Comparison of ENCODE assay signal across 8 mouse cellular contexts in the genomic region with DNA sequence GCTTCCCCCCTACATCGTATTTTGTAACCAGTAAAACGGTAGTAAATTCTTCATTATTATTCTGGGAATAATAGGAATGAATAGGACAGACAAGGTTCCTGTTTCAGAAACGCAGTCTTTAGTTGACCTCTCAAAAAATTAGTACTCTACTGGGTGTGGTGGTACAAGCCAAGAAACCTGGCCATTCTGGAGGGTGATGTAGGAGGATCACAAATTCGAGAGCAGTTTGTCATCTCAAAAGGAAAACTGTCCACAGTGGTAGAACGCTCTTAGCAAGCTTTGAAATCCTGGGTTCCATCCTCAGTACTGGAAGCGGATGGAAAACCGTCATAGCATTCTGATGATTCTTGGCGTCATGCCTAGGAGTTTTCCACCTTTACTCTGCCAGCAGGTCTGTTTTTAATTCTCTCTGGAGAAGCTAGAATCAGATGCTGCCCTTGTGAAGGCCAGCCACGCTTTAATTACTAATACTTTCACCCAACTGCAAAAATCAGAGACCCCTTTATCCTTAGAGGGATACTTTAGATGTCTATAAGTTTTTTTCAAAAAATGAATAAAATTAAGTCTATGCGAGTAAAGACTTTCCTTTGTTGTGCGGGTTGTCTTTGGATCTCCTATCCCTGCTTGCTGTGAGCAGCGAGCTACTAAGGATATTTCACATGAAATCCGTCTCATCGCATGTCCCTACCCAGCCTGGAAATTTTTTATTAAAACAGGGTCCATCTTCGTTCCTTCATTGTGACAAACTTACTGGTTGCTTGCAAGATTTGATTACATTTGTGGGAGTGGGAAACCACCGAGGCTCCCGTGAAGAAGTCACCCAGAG. TPM values are rescaled to one million over a fixed set of nuclear protein-coding genes. Genes with fewer than 3 reads are reported as not detected.
DNase-seq lines count a peak whose midpoint lies in the region; ATAC-seq and TF ChIP-seq lines count a peak whose summit lies in the region.

No protein-coding gene starts in this region.

- H3K36me3 ChIP-seq in embryonic facial prominence, embryonic 15.5 days: peaks cover 2% of the 10 kb centered on the region; the same call in 1 of the 2 replicates
- no peaks in the 10 kb centered on the region for H3K36me3 ChIP-seq in heart, embryonic 11.5 days (ENCODE audit: control insufficient read depth, insufficient read depth, low read length)
- H3K36me3 ChIP-seq in kidney, embryonic 16.5 days (ENCODE audit: insufficient read depth, low read length): peaks cover under 1% of the 10 kb centered on the region; the same call in 1 of the 2 replicates
- no peaks in the 10 kb centered on the region for H3K36me3 ChIP-seq in liver, embryonic 14.5 days (replicated peaks; ENCODE audit: control insufficient read depth, insufficient read depth, low read depth)
- H3K36me3 ChIP-seq in stomach, embryonic 14.5 days (ENCODE audit: control insufficient read depth, insufficient read depth, low read length): peaks cover 4% of the 10 kb centered on the region

- peak; percentile 43 to 84 for DNase-seq in adrenal gland, adult (ENCODE audit: inconsistent age in 2 of 2, low spot score in 1 of 2)
- DNase-seq in adrenal gland, postnatal 25 days: no peak
- DNase-seq in MN1 (ENCODE audit: low spot score): peak; percentile 72
- DNase-seq in liver, embryonic 14.5 days (ENCODE audit: low read depth in 3 of 3, low spot score in 3 of 3): no peak

- peak overlapping the region; percentile 59 for H3K4me2 ChIP-seq in embryonic facial prominence, embryonic 15.5 days (replicated peaks)
- H3K4me2 ChIP-seq in heart, embryonic 11.5 days: peak overlapping the region; percentile 72
- peak overlapping the region; percentile 60 for H3K4me2 ChIP-seq in kidney, embryonic 16.5 days (replicated peaks; ENCODE audit: low read depth, low read length)
- H3K4me2 ChIP-seq in liver, embryonic 14.5 days (ENCODE audit: low read depth): peak overlapping the region; percentile 90
- peak overlapping the region; percentile 42 for H3K4me2 ChIP-seq in stomach, embryonic 14.5 days (replicated peaks; ENCODE audit: low read depth, low read length)

- peaks cover 12% of the 10 kb centered on the region; the same call in 1 of the 2 replicates for H3K4me1 ChIP-seq in embryonic facial prominence, embryonic 15.5 days
- H3K4me1 ChIP-seq in heart, embryonic 11.5 days (ENCODE audit: control insufficient read depth, insufficient read depth, low read length): peaks cover 10% of the 10 kb centered on the region
- H3K4me1 ChIP-seq in kidney, embryonic 16.5 days (ENCODE audit: insufficient read depth, low read length): peaks cover 21% of the 10 kb centered on the region
- H3K4me1 ChIP-seq in liver, embryonic 14.5 days (replicated peaks; ENCODE audit: control insufficient read depth in 2 of 2, insufficient read depth in 2 of 2, low read length in 1 of 2): peaks cover 4 to 12% of the 10 kb centered on the region in 2 experiments
- peaks cover 6% of the 10 kb centered on the region; the same call in 1 of the 2 replicates for H3K4me1 ChIP-seq in stomach, embryonic 14.5 days (ENCODE audit: control insufficient read depth, insufficient read depth, low read length)

- TF ChIP-seq EP300 in liver, embryonic 14.5 days (IDR thresholded peaks at IDR 0.05; ENCODE audit: low read depth): no peak; the same call in 1 of the 2 replicates

- no peak for TF ChIP-seq CTCF in liver, embryonic 14.5 days (IDR thresholded peaks at IDR 0.05; ENCODE audit: low read depth)

- H3K9me3 ChIP-seq in embryonic facial prominence, embryonic 15.5 days (replicated peaks): no peaks in the 10 kb centered on the region
- H3K9me3 ChIP-seq in heart, embryonic 11.5 days (replicated peaks; ENCODE audit: control insufficient read depth, low read length): no peaks in the 10 kb centered on the region
- H3K9me3 ChIP-seq in kidney, embryonic 16.5 days (ENCODE audit: low read length): no peaks in the 10 kb centered on the region
- H3K9me3 ChIP-seq in liver, embryonic 14.5 days (ENCODE audit: control insufficient read depth, low read length): no peaks in the 10 kb centered on the region
- H3K9me3 ChIP-seq in stomach, embryonic 14.5 days (ENCODE audit: control insufficient read depth, low read depth, low read length): no peaks in the 10 kb centered on the region

- no peaks in the 10 kb centered on the region for H3K27me3 ChIP-seq in embryonic facial prominence, embryonic 15.5 days
- H3K27me3 ChIP-seq in heart, embryonic 11.5 days (ENCODE audit: control insufficient read depth, insufficient read depth, low read length): no peaks in the 10 kb centered on the region
- H3K27me3 ChIP-seq in kidney, embryonic 16.5 days (ENCODE audit: insufficient read depth, low read length): no peaks in the 10 kb centered on the region
- H3K27me3 ChIP-seq in liver, embryonic 14.5 days (ENCODE audit: control insufficient read depth, insufficient read depth, low read length): no peaks in the 10 kb centered on the region
- no peaks in the 10 kb centered on the region for H3K27me3 ChIP-seq in stomach, embryonic 14.5 days (ENCODE audit: control insufficient read depth, insufficient read depth, low read length)

- H3K27ac ChIP-seq in embryonic facial prominence, embryonic 15.5 days (replicated peaks): peak overlapping the region; percentile 96
- peak overlapping the region; percentile 99 for H3K27ac ChIP-seq in heart, embryonic 11.5 days (ENCODE audit: low read depth, low read length)
- peak overlapping the region; percentile 98 for H3K27ac ChIP-seq in kidney, embryonic 16.5 days (ENCODE audit: low read length)
- H3K27ac ChIP-seq in liver, embryonic 14.5 days: peak overlapping the region; percentile 74
- peak overlapping the region; percentile 98 for H3K27ac ChIP-seq in stomach, embryonic 14.5 days (ENCODE audit: low read length)

- WGBS in embryonic facial prominence, embryonic 15.5 days: 18% methylated on average over 17 of the region's 17 CpGs
- WGBS in heart, embryonic 11.5 days (ENCODE audit: insufficient replicate concordance): 24% methylated on average over 17 of the region's 17 CpGs
- 27% methylated on average over 17 of the region's 17 CpGs for WGBS in kidney, embryonic 16.5 days
- WGBS in liver, embryonic 14.5 days (ENCODE audit: insufficient replicate concordance): 23% methylated on average over 17 of the region's 17 CpGs
- 21% methylated on average over 17 of the region's 17 CpGs for WGBS in stomach, embryonic 14.5 days

- peak overlapping the region; percentile 87 for H3K4me3 ChIP-seq in embryonic facial prominence, embryonic 15.5 days (replicated peaks)
- peak overlapping the region; percentile 86 for H3K4me3 ChIP-seq in heart, embryonic 11.5 days (ENCODE audit: low read depth, low read length)
- H3K4me3 ChIP-seq in kidney, embryonic 16.5 days (ENCODE audit: low read length): peak overlapping the region; percentile 97
- H3K4me3 ChIP-seq in liver, embryonic 14.5 days (ENCODE audit: insufficient read depth in 1 of 2, low read depth in 2 of 2, low read length in 2 of 2): peak overlapping the region; percentile 66 to 67
- peak overlapping the region; percentile 97 for H3K4me3 ChIP-seq in stomach, embryonic 14.5 days (ENCODE audit: low read depth, low read length)

- no peak; the same call in 1 of the 2 replicates for ATAC-seq in embryonic facial prominence, embryonic 15.5 days (ENCODE audit: insufficient number of reproducible peaks, low FRiP score, low TSS enrichment, low read depth)
- ATAC-seq in heart, embryonic 11.5 days (replicated peaks; ENCODE audit: insufficient number of reproducible peaks, low FRiP score, low TSS enrichment): no peak
- ATAC-seq in kidney, embryonic 16.5 days (ENCODE audit: low FRiP score, low TSS enrichment): no peak
- peak; percentile 16 for ATAC-seq in liver, embryonic 14.5 days (ENCODE audit: insufficient read depth)
- no peak for ATAC-seq in stomach, embryonic 14.5 days (ENCODE audit: insufficient number of reproducible peaks, insufficient read depth, low FRiP score, low read depth)

- H3K9ac ChIP-seq in embryonic facial prominence, embryonic 15.5 days: peak overlapping the region; percentile 31
- peak overlapping the region; percentile 79 for H3K9ac ChIP-seq in heart, embryonic 11.5 days (ENCODE audit: low read depth, low read length)
- H3K9ac ChIP-seq in kidney, embryonic 16.5 days (replicated peaks; ENCODE audit: low read length): peak overlapping the region; percentile 75
- H3K9ac ChIP-seq in liver, embryonic 14.5 days (replicated peaks): peak overlapping the region; percentile 63
- peak overlapping the region; percentile 31; the same call in 1 of the 2 replicates for H3K9ac ChIP-seq in stomach, embryonic 14.5 days (replicated peaks; ENCODE audit: low read depth, low read length)

RNA-seq across cellular contexts. Expression of gene Arf4, which starts 0.6 kb away (rescaled TPM):
- total RNA-seq in adrenal gland, postnatal 25 days (2021): 160 and 161 TPM in 2 replicates
- 641 and 642 TPM in 2 replicates for polyA plus RNA-seq in embryonic facial prominence, embryonic 15.5 days (2015; fragmentation: Nextera tagmentation; extraction: Ambion mirVana)
- polyA plus RNA-seq in heart, embryonic 11.5 days (2014; fragmentation: Nextera tagmentation; extraction: Ambion mirVana): 479 and 484 TPM in 2 replicates
- 589 and 630 TPM in 2 replicates for polyA plus RNA-seq in kidney, embryonic 16.5 days (2015; fragmentation: Nextera tagmentation; extraction: Ambion mirVana)
- polyA plus RNA-seq in liver, embryonic 14.5 days (2012; rRNA removed): 37.7 and 51.2 TPM in 2 replicates
- polyA plus RNA-seq in liver, embryonic 14.5 days (2014; fragmentation: Nextera tagmentation; extraction: Ambion mirVana): 139 and 140 TPM in 2 replicates
- polyA plus RNA-seq in stomach, embryonic 14.5 days (2014; fragmentation: Nextera tagmentation; extraction: Ambion mirVana): 666 and 710 TPM in 2 replicates

RNA-seq across cellular contexts. Expression of gene Pde12, which starts 32.4 kb away (rescaled TPM):
- 9.0 and 10.0 TPM in 2 replicates for total RNA-seq in adrenal gland, postnatal 25 days (2021)
- 10.1 and 10.7 TPM in 2 replicates for polyA plus RNA-seq in embryonic facial prominence, embryonic 15.5 days (2015; fragmentation: Nextera tagmentation; extraction: Ambion mirVana)
- polyA plus RNA-seq in heart, embryonic 11.5 days (2014; fragmentation: Nextera tagmentation; extraction: Ambion mirVana): 11.0 and 11.4 TPM in 2 replicates
- polyA plus RNA-seq in kidney, embryonic 16.5 days (2015; fragmentation: Nextera tagmentation; extraction: Ambion mirVana): 10.4 and 10.6 TPM in 2 replicates
- polyA plus RNA-seq in liver, embryonic 14.5 days (2012; rRNA removed): 3.2 and 3.4 TPM in 2 replicates
- polyA plus RNA-seq in liver, embryonic 14.5 days (2014; fragmentation: Nextera tagmentation; extraction: Ambion mirVana): 6.5 and 7.3 TPM in 2 replicates
- 9.6 and 10.5 TPM in 2 replicates for polyA plus RNA-seq in stomach, embryonic 14.5 days (2014; fragmentation: Nextera tagmentation; extraction: Ambion mirVana)

RNA-seq across cellular contexts. Expression of gene Dnah12, which starts 55.8 kb away (rescaled TPM):
- not detected in 2 replicates for total RNA-seq in adrenal gland, postnatal 25 days (2021)
- 0.67 and 1.0 TPM in 2 replicates for polyA plus RNA-seq in embryonic facial prominence, embryonic 15.5 days (2015; fragmentation: Nextera tagmentation; extraction: Ambion mirVana)
- 0.03 and 0.25 TPM in 2 replicates for polyA plus RNA-seq in heart, embryonic 11.5 days (2014; fragmentation: Nextera tagmentation; extraction: Ambion mirVana)
- polyA plus RNA-seq in kidney, embryonic 16.5 days (2015; fragmentation: Nextera tagmentation; extraction: Ambion mirVana): 0.14 and 0.21 TPM in 2 replicates
- polyA plus RNA-seq in liver, embryonic 14.5 days (2012; rRNA removed): 0.01 TPM in 2 replicates
- 0.03 TPM in 2 replicates for polyA plus RNA-seq in liver, embryonic 14.5 days (2014; fragmentation: Nextera tagmentation; extraction: Ambion mirVana)
- polyA plus RNA-seq in stomach, embryonic 14.5 days (2014; fragmentation: Nextera tagmentation; extraction: Ambion mirVana): not detected in 2 replicates

Comparison
In these comparisons a context has a peak if more than half of its experiments do, and no peak if none do; other contexts are left out.
1. DNase-seq: peak in adrenal gland, adult (2 of 2) and MN1 (single experiment); none in adrenal gland, postnatal 25 days (single experiment) and liver, embryonic 14.5 days (0 of 3).
2. Peak in every context shown above with its lines, with median percentiles within 50 percentile points of each other: H3K27ac ChIP-seq, H3K4me2 ChIP-seq, H3K4me3 ChIP-seq and H3K9ac ChIP-seq.